Mouse (Mus musculus): Measurements from ENCODE around the gene Gm10229. TPM values are rescaled to one million over a fixed set of nuclear protein-coding genes. Genes with fewer than 3 reads are reported as not detected.

Gm10229 gene
- polyA plus RNA-seq (2014; fragmentation: Illumina TruSeq; extraction: RNeasy Lipid Tissue Mini Kit (QIAGEN cat#74804); ENCODE audit: low read depth, low replicate concordance): not detected

GRCm38 (mm10) chr16:89014984-89015383 is at the start of gene Gm10229:
Gene Gm10229, plus strand, starts transcription at chr16:89015284.

GRCm38 (mm10) chr16:89010659-89011058 is 4.4 kb upstream of the Gm10229 start, which contains the start of gene Krtap22-2:
Gene Krtap22-2, minus strand, starts transcription at chr16:89010759.

GRCm38 (mm10) chr16:89031399-89031798 is 16.3 kb downstream of the Gm10229 start, which contains the start of gene Krtap6-1:
Gene Krtap6-1, plus strand, starts transcription at chr16:89031699.

GRCm38 (mm10) chr16:89041372-89041771 is 26.3 kb downstream of the Gm10229 start, which contains the start of gene Gm10228:
Gene Gm10228, minus strand, starts transcription at chr16:89041472.

GRCm38 (mm10) chr16:89047783-89048182 is 32.7 kb downstream of the Gm10229 start, which contains the start of gene Krtap6-5:
Gene Krtap6-5, minus strand, starts transcription at chr16:89047883.

GRCm38 (mm10) chr16:89063902-89064301 is 48.8 kb downstream of the Gm10229 start, which contains the start of gene 1110025L11Rik:
Gene 1110025L11Rik, minus strand, starts transcription at chr16:89064002.

Other genes starting within 250 kb of the Gm10229 start
- not detected for gene 2310057N15Rik, start 241.1 kb upstream of the Gm10229 start, polyA plus RNA-seq (2014; fragmentation: Illumina TruSeq; extraction: RNeasy Lipid Tissue Mini Kit (QIAGEN cat#74804); ENCODE audit: low read depth, low replicate concordance)
- gene Gm5965, start 237.4 kb upstream of the Gm10229 start, polyA plus RNA-seq (2014; fragmentation: Illumina TruSeq; extraction: RNeasy Lipid Tissue Mini Kit (QIAGEN cat#74804); ENCODE audit: low read depth, low replicate concordance): not detected
- not detected for gene Gm20741, start 203.1 kb upstream of the Gm10229 start, polyA plus RNA-seq (2014; fragmentation: Illumina TruSeq; extraction: RNeasy Lipid Tissue Mini Kit (QIAGEN cat#74804); ENCODE audit: low read depth, low replicate concordance)
- not detected for gene Krtap15, start 195.1 kb upstream of the Gm10229 start, polyA plus RNA-seq (2014; fragmentation: Illumina TruSeq; extraction: RNeasy Lipid Tissue Mini Kit (QIAGEN cat#74804); ENCODE audit: low read depth, low replicate concordance)
- gene Krtap14, start 189.1 kb upstream of the Gm10229 start, polyA plus RNA-seq (2014; fragmentation: Illumina TruSeq; extraction: RNeasy Lipid Tissue Mini Kit (QIAGEN cat#74804); ENCODE audit: low read depth, low replicate concordance): not detected
- not detected for gene Krtap19-1, start 145.9 kb upstream of the Gm10229 start, polyA plus RNA-seq (2014; fragmentation: Illumina TruSeq; extraction: RNeasy Lipid Tissue Mini Kit (QIAGEN cat#74804); ENCODE audit: low read depth, low replicate concordance)
- not detected for gene Krtap19-2, start 141.0 kb upstream of the Gm10229 start, polyA plus RNA-seq (2014; fragmentation: Illumina TruSeq; extraction: RNeasy Lipid Tissue Mini Kit (QIAGEN cat#74804); ENCODE audit: low read depth, low replicate concordance)
- gene Krtap19-3, start 137.2 kb upstream of the Gm10229 start, polyA plus RNA-seq (2014; fragmentation: Illumina TruSeq; extraction: RNeasy Lipid Tissue Mini Kit (QIAGEN cat#74804); ENCODE audit: low read depth, low replicate concordance): not detected
- not detected for gene Krtap19-4, start 130.2 kb upstream of the Gm10229 start, polyA plus RNA-seq (2014; fragmentation: Illumina TruSeq; extraction: RNeasy Lipid Tissue Mini Kit (QIAGEN cat#74804); ENCODE audit: low read depth, low replicate concordance)
- not detected for gene Krtap19-5, start 118.8 kb upstream of the Gm10229 start, polyA plus RNA-seq (2014; fragmentation: Illumina TruSeq; extraction: RNeasy Lipid Tissue Mini Kit (QIAGEN cat#74804); ENCODE audit: low read depth, low replicate concordance)
- not detected for gene Krtap19-9b, start 83.0 kb upstream of the Gm10229 start, polyA plus RNA-seq (2014; fragmentation: Illumina TruSeq; extraction: RNeasy Lipid Tissue Mini Kit (QIAGEN cat#74804); ENCODE audit: low read depth, low replicate concordance)
- gene Krtap16-3, start 52.4 kb upstream of the Gm10229 start, polyA plus RNA-seq (2014; fragmentation: Illumina TruSeq; extraction: RNeasy Lipid Tissue Mini Kit (QIAGEN cat#74804); ENCODE audit: low read depth, low replicate concordance): not detected
- gene Krtap22-2, start 4.5 kb upstream of the Gm10229 start, polyA plus RNA-seq (2014; fragmentation: Illumina TruSeq; extraction: RNeasy Lipid Tissue Mini Kit (QIAGEN cat#74804); ENCODE audit: low read depth, low replicate concordance): not detected
- not detected for gene Krtap6-1, start 16.4 kb downstream of the Gm10229 start, polyA plus RNA-seq (2014; fragmentation: Illumina TruSeq; extraction: RNeasy Lipid Tissue Mini Kit (QIAGEN cat#74804); ENCODE audit: low read depth, low replicate concordance)
- gene Gm10228, start 26.2 kb downstream of the Gm10229 start, polyA plus RNA-seq (2014; fragmentation: Illumina TruSeq; extraction: RNeasy Lipid Tissue Mini Kit (QIAGEN cat#74804); ENCODE audit: low read depth, low replicate concordance): not detected
- gene Krtap6-5, start 32.6 kb downstream of the Gm10229 start, polyA plus RNA-seq (2014; fragmentation: Illumina TruSeq; extraction: RNeasy Lipid Tissue Mini Kit (QIAGEN cat#74804); ENCODE audit: low read depth, low replicate concordance): not detected
- 0.45 TPM for gene 1110025L11Rik, start 48.7 kb downstream of the Gm10229 start, polyA plus RNA-seq (2014; fragmentation: Illumina TruSeq; extraction: RNeasy Lipid Tissue Mini Kit (QIAGEN cat#74804); ENCODE audit: low read depth, low replicate concordance)
- not detected for gene Krtap6-3, start 68.7 kb downstream of the Gm10229 start, polyA plus RNA-seq (2014; fragmentation: Illumina TruSeq; extraction: RNeasy Lipid Tissue Mini Kit (QIAGEN cat#74804); ENCODE audit: low read depth, low replicate concordance)
- not detected for gene Gm6358, start 125.6 kb downstream of the Gm10229 start, polyA plus RNA-seq (2014; fragmentation: Illumina TruSeq; extraction: RNeasy Lipid Tissue Mini Kit (QIAGEN cat#74804); ENCODE audit: low read depth, low replicate concordance)
- gene Gm10061, start 135.8 kb downstream of the Gm10229 start, polyA plus RNA-seq (2014; fragmentation: Illumina TruSeq; extraction: RNeasy Lipid Tissue Mini Kit (QIAGEN cat#74804); ENCODE audit: low read depth, low replicate concordance): not detected
- gene Gm9789, start 142.7 kb downstream of the Gm10229 start, polyA plus RNA-seq (2014; fragmentation: Illumina TruSeq; extraction: RNeasy Lipid Tissue Mini Kit (QIAGEN cat#74804); ENCODE audit: low read depth, low replicate concordance): 5.7 TPM
- not detected for gene Gm7735, start 154.2 kb downstream of the Gm10229 start, polyA plus RNA-seq (2014; fragmentation: Illumina TruSeq; extraction: RNeasy Lipid Tissue Mini Kit (QIAGEN cat#74804); ENCODE audit: low read depth, low replicate concordance)
- not detected for gene 1110057P08Rik, start 159.5 kb downstream of the Gm10229 start, polyA plus RNA-seq (2014; fragmentation: Illumina TruSeq; extraction: RNeasy Lipid Tissue Mini Kit (QIAGEN cat#74804); ENCODE audit: low read depth, low replicate concordance)
- gene Krtap20-2, start 190.6 kb downstream of the Gm10229 start, polyA plus RNA-seq (2014; fragmentation: Illumina TruSeq; extraction: RNeasy Lipid Tissue Mini Kit (QIAGEN cat#74804); ENCODE audit: low read depth, low replicate concordance): not detected

Measured in testis, adult 10 weeks (tissue).